Comparison of ENCODE assay signal across 15 mouse cellular contexts in genomic region chr1:119965804-119966514, GRCm38 (mm10). TPM values are rescaled to one million over a fixed set of nuclear protein-coding genes. Genes with fewer than 3 reads are reported as not detected.
DNase-seq lines count a peak whose midpoint lies in the region; ATAC-seq and TF ChIP-seq lines count a peak whose summit lies in the region.
"Had no signal": no experiment of that assay in that cellular context is flagged by ENCODE, and none has a peak within 500 bp of the region (broad histone marks: within the 10 kb centered on the region; RNA-seq: fewer than 3 reads in every experiment).

No protein-coding gene starts in this region.

- peak; percentile 9 for DNase-seq in heart, postnatal 4 days
- DNase-seq in heart, adult 18-20 months, result no peak
- DNase-seq in retina, embryonic 14.5 days (ENCODE audit: low spot score), result peak; percentile 4
- no peak for DNase-seq in retina, postnatal 1 day
- DNase-seq in kidney, postnatal 0 days (ENCODE audit: low spot score), result no peak
- DNase-seq in midbrain, embryonic 11.5 days (ENCODE audit: low spot score, missing footprints), result no peak
- no peak for DNase-seq in forebrain, postnatal 0 days
- DNase-seq: adrenal gland, postnatal 14 days; cerebellum, adult 11 months; gastrocnemius, postnatal 36 days; right cerebral cortex, postnatal 4 days had no signal

- no peak overlapping the region for H3K9ac ChIP-seq in kidney, postnatal 0 days (ENCODE audit: low read depth, low read length)
- H3K9ac ChIP-seq in midbrain, embryonic 11.5 days (ENCODE audit: low read length), result no peak overlapping the region
- no peak overlapping the region for H3K9ac ChIP-seq in forebrain, postnatal 0 days
- H3K9ac ChIP-seq: forebrain, embryonic 13.5 days; hindbrain, embryonic 13.5 days; midbrain, embryonic 15.5 days had no signal

- no peak for ATAC-seq in kidney, postnatal 0 days (replicated peaks; ENCODE audit: low FRiP score, low read depth)
- no peak for ATAC-seq in midbrain, embryonic 11.5 days (ENCODE audit: low FRiP score)
- no peak for ATAC-seq in activated CD4-positive, CD25-positive, alpha-beta regulatory T cell, adult 4 months
- ATAC-seq in forebrain, postnatal 0 days, result no peak
- ATAC-seq: forebrain, embryonic 13.5 days; midbrain, embryonic 15.5 days had no signal

- peak; percentile 40; the same call in 1 of the 2 replicates for TF ChIP-seq CTCF in kidney, postnatal 0 days (IDR thresholded peaks at IDR 0.05; ENCODE audit: low read depth)
- TF ChIP-seq CTCF in forebrain, postnatal 0 days (IDR thresholded peaks at IDR 0.05; ENCODE audit: low read depth), result no peak

- no peak overlapping the region for H3K4me3 ChIP-seq in kidney, postnatal 0 days (replicated peaks; ENCODE audit: low read depth, low read length)
- H3K4me3 ChIP-seq in midbrain, embryonic 11.5 days (ENCODE audit: low read depth, low read length), result no peak overlapping the region
- H3K4me3 ChIP-seq in forebrain, postnatal 0 days (ENCODE audit: low read depth, low read length), result no peak overlapping the region
- H3K4me3 ChIP-seq: forebrain, embryonic 13.5 days; hindbrain, embryonic 13.5 days; midbrain, embryonic 15.5 days had no signal

- H3K4me2 ChIP-seq in kidney, postnatal 0 days (ENCODE audit: low read length), result no peak overlapping the region
- no peak overlapping the region for H3K4me2 ChIP-seq in midbrain, embryonic 11.5 days
- H3K4me2 ChIP-seq in forebrain, postnatal 0 days (ENCODE audit: low read depth), result no peak overlapping the region
- H3K4me2 ChIP-seq: forebrain, embryonic 13.5 days; hindbrain, embryonic 13.5 days; midbrain, embryonic 15.5 days had no signal

- H3K27me3 ChIP-seq in kidney, postnatal 0 days (ENCODE audit: insufficient read depth, low read length), result no peaks in the 10 kb centered on the region
- H3K27me3 ChIP-seq in midbrain, embryonic 11.5 days (ENCODE audit: control insufficient read depth, insufficient read depth, low read length), result no peaks in the 10 kb centered on the region
- no peaks in the 10 kb centered on the region for H3K27me3 ChIP-seq in forebrain, postnatal 0 days (ENCODE audit: insufficient read depth, low read length)
- H3K27me3 ChIP-seq: forebrain, embryonic 13.5 days; hindbrain, embryonic 13.5 days; midbrain, embryonic 15.5 days had no signal

- H3K36me3 ChIP-seq in kidney, postnatal 0 days (ENCODE audit: insufficient read depth, low read length), result no peaks in the 10 kb centered on the region
- H3K36me3 ChIP-seq in midbrain, embryonic 11.5 days (ENCODE audit: control insufficient read depth, insufficient read depth, low read length), result no peaks in the 10 kb centered on the region
- H3K36me3 ChIP-seq in forebrain, postnatal 0 days (ENCODE audit: insufficient read depth), result no peaks in the 10 kb centered on the region
- H3K36me3 ChIP-seq: hindbrain, embryonic 13.5 days; midbrain, embryonic 15.5 days had no signal

- 44% methylated on average over 12 of the region's 12 CpGs for WGBS in kidney, postnatal 0 days
- WGBS in midbrain, embryonic 11.5 days, result 65% methylated on average over 12 of the region's 12 CpGs
- 63% methylated on average over 12 of the region's 12 CpGs for WGBS in forebrain, postnatal 0 days

- no peaks in the 10 kb centered on the region for H3K4me1 ChIP-seq in kidney, postnatal 0 days (replicated peaks; ENCODE audit: insufficient read depth, low read length)
- H3K4me1 ChIP-seq in midbrain, embryonic 11.5 days (ENCODE audit: control insufficient read depth, insufficient read depth, low read length), result no peaks in the 10 kb centered on the region
- no peaks in the 10 kb centered on the region for H3K4me1 ChIP-seq in forebrain, postnatal 0 days (ENCODE audit: insufficient read depth)
- H3K4me1 ChIP-seq: forebrain, embryonic 13.5 days; hindbrain, embryonic 13.5 days; midbrain, embryonic 15.5 days had no signal

- no peaks in the 10 kb centered on the region for H3K9me3 ChIP-seq in kidney, postnatal 0 days (replicated peaks; ENCODE audit: low read length)
- H3K9me3 ChIP-seq in midbrain, embryonic 11.5 days (ENCODE audit: control insufficient read depth, low read length), result no peaks in the 10 kb centered on the region
- H3K9me3 ChIP-seq in forebrain, postnatal 0 days (ENCODE audit: low read length), result no peaks in the 10 kb centered on the region
- H3K9me3 ChIP-seq: forebrain, embryonic 13.5 days; hindbrain, embryonic 13.5 days; midbrain, embryonic 15.5 days had no signal

- no peak overlapping the region for H3K27ac ChIP-seq in kidney, postnatal 0 days
- H3K27ac ChIP-seq in midbrain, embryonic 11.5 days (ENCODE audit: low read depth, low read length), result no peak overlapping the region
- no peak overlapping the region for H3K27ac ChIP-seq in forebrain, postnatal 0 days (ENCODE audit: low read depth, low read length)
- H3K27ac ChIP-seq: forebrain, embryonic 13.5 days; hindbrain, embryonic 13.5 days; midbrain, embryonic 15.5 days had no signal

RNA-seq across cellular contexts. Expression of gene Cfap221, which starts 31.1 kb away (rescaled TPM):
- total RNA-seq in heart, postnatal 4 days (2021), result not detected
- total RNA-seq in heart, adult 18-20 months (2021), result not detected
- not detected in 2 replicates for polyA plus RNA-seq in kidney, postnatal 0 days (2015; fragmentation: Nextera tagmentation; extraction: Ambion mirVana)
- 0.08 TPM in 1 of 2 replicates, not detected in the other for polyA plus RNA-seq in midbrain, embryonic 11.5 days (2014; fragmentation: Nextera tagmentation; extraction: Ambion mirVana)
- polyA plus RNA-seq in activated CD4-positive, CD25-positive, alpha-beta regulatory T cell, adult 4 months (2017; shearing (Covaris generic)), result not detected
- 0.24 and 0.92 TPM in 2 replicates for total RNA-seq in forebrain, postnatal 0 days (2014; rRNA removed)
- 0.28 and 1.1 TPM in 2 replicates for polyA plus RNA-seq in forebrain, postnatal 0 days (2015; fragmentation: Nextera tagmentation; extraction: Ambion mirVana)
- total RNA-seq: adrenal gland, postnatal 14 days; gastrocnemius, postnatal 36 days had no signal
- polyA plus RNA-seq: forebrain, embryonic 13.5 days had no signal

RNA-seq across cellular contexts. Expression of gene Sctr, which starts 40.7 kb away (rescaled TPM):
- under 1 TPM in 1 of 2 experiments, not detected in 1; 0.14 TPM for total RNA-seq in heart, postnatal 4 days (2021)
- under 1 TPM in 1 of 2 experiments, not detected in 1; 0.21 TPM for total RNA-seq in heart, adult 18-20 months (2021)
- polyA plus RNA-seq in kidney, postnatal 0 days (2015; fragmentation: Nextera tagmentation; extraction: Ambion mirVana), result 0.63 and 0.75 TPM in 2 replicates
- polyA plus RNA-seq in midbrain, embryonic 11.5 days (2014; fragmentation: Nextera tagmentation; extraction: Ambion mirVana), result 0.53 and 0.62 TPM in 2 replicates
- under 1 TPM in 1 of 2 experiments, not detected in 1; 0.23 TPM for polyA plus RNA-seq in activated CD4-positive, CD25-positive, alpha-beta regulatory T cell, adult 4 months (2017; shearing (Covaris generic))
- total RNA-seq in forebrain, postnatal 0 days (2014; rRNA removed), result 0.92 and 1.1 TPM in 2 replicates
- 0.31 and 1.1 TPM in 2 replicates for polyA plus RNA-seq in forebrain, postnatal 0 days (2015; fragmentation: Nextera tagmentation; extraction: Ambion mirVana)

RNA-seq across cellular contexts. Expression of gene Tmem177, which starts 53.0 kb away (rescaled TPM):
- 1 to 10 TPM; 7.3 to 8.3 TPM for total RNA-seq in heart, postnatal 4 days (2021)
- total RNA-seq in heart, adult 18-20 months (2021), result 10 to 100 TPM in 1 of 2 experiments, 1 to 10 TPM in 1; 9.9 to 10.7 TPM
- polyA plus RNA-seq in kidney, postnatal 0 days (2015; fragmentation: Nextera tagmentation; extraction: Ambion mirVana), result 6.3 and 6.6 TPM in 2 replicates
- 9.2 and 10.8 TPM in 2 replicates for polyA plus RNA-seq in midbrain, embryonic 11.5 days (2014; fragmentation: Nextera tagmentation; extraction: Ambion mirVana)
- 1 to 10 TPM; 5.6 to 6.0 TPM for polyA plus RNA-seq in activated CD4-positive, CD25-positive, alpha-beta regulatory T cell, adult 4 months (2017; shearing (Covaris generic))
- 6.9 and 7.2 TPM in 2 replicates for total RNA-seq in forebrain, postnatal 0 days (2014; rRNA removed)
- polyA plus RNA-seq in forebrain, postnatal 0 days (2015; fragmentation: Nextera tagmentation; extraction: Ambion mirVana), result 4.1 and 5.4 TPM in 2 replicates

Comparison
In these comparisons a context has a peak if more than half of its experiments do, and no peak if none do; other contexts are left out.
1. DNase-seq: peak in heart, postnatal 4 days (single experiment) and retina, embryonic 14.5 days (single experiment); none in heart, adult 18-20 months (0 of 2), retina, postnatal 1 day (single experiment), kidney, postnatal 0 days (single experiment), midbrain, embryonic 11.5 days (single experiment) and forebrain, postnatal 0 days (single experiment).